Mouse (Mus musculus): ENCODE data around the gene Lins1. TPM values are rescaled to one million over a fixed set of nuclear protein-coding genes. Genes with fewer than 3 reads are reported as not detected.

Gene Lins1
- total and polyA plus RNA-seq, 3 experiments = 3.7 to 23.5 (median 10.3) TPM

- Histone ChIP-seq H3K9me3 (replicated peaks) (no peaks in the 10 kb centered on the region), H3K4me1 (ENCODE audit: insufficient read depth, low read depth, low read length) (no peaks in the 10 kb centered on the region), H3K27me3 (ENCODE audit: insufficient read depth, low read length) (no peaks in the 10 kb centered on the region), H3K4me3 (ENCODE audit: low read depth, low read length) (no peak overlapping the region), H3K36me3 (replicated peaks) (peaks cover 73% of the 10 kb centered on the region)
- no peak for ATAC-seq (ENCODE audit: extremely low read depth, insufficient number of reproducible peaks, low FRiP score, poor library complexity, severe bottlenecking)
- no peak for TF ChIP-seq GATA1 (IDR thresholded peaks at IDR 0.05; ENCODE audit: borderline replicate concordance, low read length)
- TF ChIP-seq POLR2AphosphoS5 (IDR thresholded peaks at IDR 0.05; ENCODE audit: insufficient replicate concordance, low read depth, low read length) = no peak
- TF ChIP-seq CTCF (IDR thresholded peaks at IDR 0.05; ENCODE audit: low read depth, low read length) = no peak
- TF ChIP-seq TAL1 (conservative IDR thresholded peaks at IDR 0.05; ENCODE audit: low read depth, low read length) = no peak
- TF ChIP-seq GATA2 (IDR thresholded peaks at IDR 0.05; ENCODE audit: borderline replicate concordance, low read depth, low read length) = no peak
- DNase-seq (ENCODE audit: low spot score) = no peak
Measured at GRCm38 (mm10) chr7:66704631-66705030, 14.9 kb downstream of the Lins1 start.

- H3K27me3 ChIP-seq (ENCODE audit: insufficient read depth, low read length) = no peaks in the 10 kb centered on the region
- no peaks in the 10 kb centered on the region for H3K4me1 ChIP-seq (ENCODE audit: insufficient read depth, low read depth, low read length)
- no peaks in the 10 kb centered on the region for H3K9me3 ChIP-seq (replicated peaks)
- no peak for TF ChIP-seq GATA1 (IDR thresholded peaks at IDR 0.05; ENCODE audit: borderline replicate concordance, low read length)
- TF ChIP-seq POLR2AphosphoS5 (IDR thresholded peaks at IDR 0.05; ENCODE audit: insufficient replicate concordance, low read depth, low read length) = no peak
- no peak for TF ChIP-seq GATA2 (IDR thresholded peaks at IDR 0.05; ENCODE audit: borderline replicate concordance, low read depth, low read length)
- TF ChIP-seq TAL1 (conservative IDR thresholded peaks at IDR 0.05; ENCODE audit: low read depth, low read length) = no peak
- no peak for TF ChIP-seq CTCF (IDR thresholded peaks at IDR 0.05; ENCODE audit: low read depth, low read length)
- ATAC-seq (ENCODE audit: extremely low read depth, insufficient number of reproducible peaks, low FRiP score, poor library complexity, severe bottlenecking) (no peak), DNase-seq (ENCODE audit: low spot score) (no peak)
- H3K4me3 ChIP-seq (ENCODE audit: low read depth, low read length) = no peak overlapping the region
- H3K36me3 ChIP-seq (replicated peaks) = peaks cover 73% of the 10 kb centered on the region
Measured at GRCm38 (mm10) chr7:66711166-66711565, 21.5 kb downstream of the Lins1 start.

- Histone ChIP-seq H3K9me3 (replicated peaks) (peaks cover 3% of the 10 kb centered on the region; the same call in 1 of the 2 replicates), H3K27me3 (ENCODE audit: insufficient read depth, low read length) (no peaks in the 10 kb centered on the region), H3K4me1 (ENCODE audit: insufficient read depth, low read depth, low read length) (no peaks in the 10 kb centered on the region), H3K36me3 (replicated peaks) (peaks cover 6% of the 10 kb centered on the region), H3K4me3 (ENCODE audit: low read depth, low read length) (no peak overlapping the region)
- TF ChIP-seq TAL1 (conservative IDR thresholded peaks at IDR 0.05; ENCODE audit: low read depth, low read length) = no peak
- TF ChIP-seq CTCF (IDR thresholded peaks at IDR 0.05; ENCODE audit: low read depth, low read length) = no peak
- no peak for TF ChIP-seq GATA2 (IDR thresholded peaks at IDR 0.05; ENCODE audit: borderline replicate concordance, low read depth, low read length)
- TF ChIP-seq POLR2AphosphoS5 (IDR thresholded peaks at IDR 0.05; ENCODE audit: insufficient replicate concordance, low read depth, low read length) = no peak
- no peak for TF ChIP-seq GATA1 (IDR thresholded peaks at IDR 0.05; ENCODE audit: borderline replicate concordance, low read length)
- DNase-seq (ENCODE audit: low spot score) = no peak
- no peak for ATAC-seq (ENCODE audit: extremely low read depth, insufficient number of reproducible peaks, low FRiP score, poor library complexity, severe bottlenecking)
Measured at GRCm38 (mm10) chr7:66724514-66724913, 34.8 kb downstream of the Lins1 start.

- Histone ChIP-seq H3K9me3 (replicated peaks) (peaks cover 3% of the 10 kb centered on the region; the same call in 1 of the 2 replicates), H3K36me3 (replicated peaks) (peaks cover 6% of the 10 kb centered on the region), H3K4me3 (ENCODE audit: low read depth, low read length) (no peak overlapping the region), H3K27me3 (ENCODE audit: insufficient read depth, low read length) (no peaks in the 10 kb centered on the region), H3K4me1 (ENCODE audit: insufficient read depth, low read depth, low read length) (no peaks in the 10 kb centered on the region)
- TF ChIP-seq TAL1 (conservative IDR thresholded peaks at IDR 0.05; ENCODE audit: low read depth, low read length) = no peak
- no peak for TF ChIP-seq GATA2 (IDR thresholded peaks at IDR 0.05; ENCODE audit: borderline replicate concordance, low read depth, low read length)
- TF ChIP-seq POLR2AphosphoS5 (IDR thresholded peaks at IDR 0.05; ENCODE audit: insufficient replicate concordance, low read depth, low read length) = no peak
- no peak for TF ChIP-seq GATA1 (IDR thresholded peaks at IDR 0.05; ENCODE audit: borderline replicate concordance, low read length)
- no peak for DNase-seq (ENCODE audit: low spot score)
- ATAC-seq (ENCODE audit: extremely low read depth, insufficient number of reproducible peaks, low FRiP score, poor library complexity, severe bottlenecking) = no peak
Measured at GRCm38 (mm10) chr7:66724954-66725353, 35.3 kb downstream of the Lins1 start.

GRCm38 (mm10) chr7:66728072-66728471, 38.4 kb downstream of the Lins1 start:
- TF ChIP-seq CTCF (IDR thresholded peaks at IDR 0.05; ENCODE audit: low read depth, low read length) = no peak
- TF ChIP-seq POLR2AphosphoS5 (IDR thresholded peaks at IDR 0.05; ENCODE audit: insufficient replicate concordance, low read depth, low read length) = no peak
- TF ChIP-seq GATA1 (IDR thresholded peaks at IDR 0.05; ENCODE audit: borderline replicate concordance, low read length) = no peak
- no peak for TF ChIP-seq GATA2 (IDR thresholded peaks at IDR 0.05; ENCODE audit: borderline replicate concordance, low read depth, low read length)
- no peak for TF ChIP-seq TAL1 (conservative IDR thresholded peaks at IDR 0.05; ENCODE audit: low read depth, low read length)
- Histone ChIP-seq H3K36me3 (replicated peaks) (peaks cover 6% of the 10 kb centered on the region), H3K27me3 (ENCODE audit: insufficient read depth, low read length) (no peaks in the 10 kb centered on the region), H3K9me3 (replicated peaks) (peaks cover 3% of the 10 kb centered on the region; the same call in 1 of the 2 replicates), H3K4me1 (ENCODE audit: insufficient read depth, low read depth, low read length) (no peaks in the 10 kb centered on the region), H3K4me3 (ENCODE audit: low read depth, low read length) (no peak overlapping the region)
- ATAC-seq (ENCODE audit: extremely low read depth, insufficient number of reproducible peaks, low FRiP score, poor library complexity, severe bottlenecking) (no peak), DNase-seq (ENCODE audit: low spot score) (no peak)

- DNase-seq (ENCODE audit: low spot score) (no peak), ATAC-seq (ENCODE audit: extremely low read depth, insufficient number of reproducible peaks, low FRiP score, poor library complexity, severe bottlenecking) (no peak)
- no peak for TF ChIP-seq POLR2AphosphoS5 (IDR thresholded peaks at IDR 0.05; ENCODE audit: insufficient replicate concordance, low read depth, low read length)
- TF ChIP-seq GATA1 (IDR thresholded peaks at IDR 0.05; ENCODE audit: borderline replicate concordance, low read length) = no peak
- TF ChIP-seq TAL1 (conservative IDR thresholded peaks at IDR 0.05; ENCODE audit: low read depth, low read length) = no peak
- no peak for TF ChIP-seq GATA2 (IDR thresholded peaks at IDR 0.05; ENCODE audit: borderline replicate concordance, low read depth, low read length)
- no peak for TF ChIP-seq CTCF (IDR thresholded peaks at IDR 0.05; ENCODE audit: low read depth, low read length)
- no peaks in the 10 kb centered on the region for H3K4me1 ChIP-seq (ENCODE audit: insufficient read depth, low read depth, low read length)
- H3K27me3 ChIP-seq (ENCODE audit: insufficient read depth, low read length) = no peaks in the 10 kb centered on the region
- H3K4me3 ChIP-seq (ENCODE audit: low read depth, low read length) = no peak overlapping the region
- peaks cover 3% of the 10 kb centered on the region; the same call in 1 of the 2 replicates for H3K9me3 ChIP-seq (replicated peaks)
- no peaks in the 10 kb centered on the region for H3K36me3 ChIP-seq (replicated peaks)
Measured at GRCm38 (mm10) chr7:66729232-66729631, 39.5 kb downstream of the Lins1 start.

Data from G1E (cell line).